Mouse (Mus musculus) bone marrow, adult 2 months (tissue): ENCODE measurements around the gene 9530003J23Rik.
A peak's percentile ranks its signal among the peaks of the same experiment; 100 is the strongest.

Source experiments
- CTCF ChIP-seq: fragments of 200-500 bp; IDR thresholded peaks from 2 replicates; pipeline ENCODE4 v1.5.1; 2011; ENCODE audit warnings: low read length, control low read depth; ENCODE audit not compliant: control insufficient read depth, insufficient read depth
- POLR2A ChIP-seq: fragments of 200-500 bp; IDR thresholded peaks from 2 replicates; pipeline ENCODE4 v1.6.1; 2011; ENCODE audit warnings: low read depth, mild to moderate bottlenecking, control low read depth, low read length, borderline replicate concordance; ENCODE audit not compliant: control insufficient read depth

- TF ChIP-seq POLR2A = peak; percentile 83; the same call in 1 of the 2 replicates
- TF ChIP-seq CTCF = no peak
These were observed 14.2 kb downstream of the 9530003J23Rik start, which contains the start of gene Yeats4 for GRCm38 (mm10) chr10:117224102-117224990.
